Mouse (Mus musculus): ENCODE results near the gene Slc28a1.

- no peak for TF ChIP-seq CTCF (IDR thresholded peaks at IDR 0.05; ENCODE audit: control insufficient read depth, insufficient read depth, insufficient replicate concordance, low read depth, low read length)
- no peak for TF ChIP-seq POLR2A (IDR thresholded peaks at IDR 0.05; ENCODE audit: control insufficient read depth, low read depth, low read length)
Measured at GRCm38 (mm10) chr7:81153327-81153726, 38.7 kb downstream of the Slc28a1 start.

Measured in testis, adult 2 months (tissue).